Mouse (Mus musculus) layer of hippocampus, adult 8-10 months (tissue): Measurements from ENCODE around the gene Xpr1. TPM values are rescaled to one million over a fixed set of nuclear protein-coding genes. Genes with fewer than 3 reads are reported as not detected.

ENCODE experiments used
- DNase-seq, 2 experiments: peaks; one replicate each; pipeline ENCODE4 v3.0.0; 2022; ENCODE audit warnings: low spot score in 2 of 2
- total RNA-seq, 4 experiments: library from RNA; stranded (reverse); gene quantifications; 2 replicates each; pipeline ENCODE4 v1.2.4; 2022

The Xpr1 gene
- total RNA-seq, 4 experiments from 2014 or later, result 80.9 to 99.1 (median 88.4) TPM

GRCm38 (mm10) chr1:155407697-155408576 lies 9.3 kb downstream of the Xpr1 start:
- DNase-seq, result no peak

GRCm38 (mm10) chr1:155400056-155400455 lies 17.2 kb downstream of the Xpr1 start:
- DNase-seq, result no peak

DNA sequence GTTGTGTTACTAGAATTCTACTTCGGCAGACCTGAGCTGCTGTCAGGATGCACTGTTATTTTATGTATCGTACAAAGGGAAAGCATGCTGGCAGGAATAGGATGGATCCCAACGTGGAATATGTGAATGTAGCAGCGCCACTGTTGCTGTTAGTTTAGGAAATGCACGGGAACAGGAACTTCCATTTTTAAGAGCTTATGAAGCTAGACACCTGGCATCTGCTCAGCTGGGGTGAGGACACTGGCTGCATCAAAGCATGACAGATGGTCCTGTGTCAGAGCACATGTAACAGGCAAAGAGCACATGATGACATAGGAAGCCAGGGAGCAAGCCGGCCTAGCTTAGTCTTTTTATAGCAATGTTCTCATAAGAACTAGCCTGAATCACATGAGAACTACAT lies 22.4 kb downstream of the Xpr1 start:
- DNase-seq, result peak in 1 of 2 experiments; percentile 25

- DNase-seq, result no peak
Observed at GRCm38 (mm10) chr1:155394021-155394420, 23.2 kb downstream of the Xpr1 start.

DNA sequence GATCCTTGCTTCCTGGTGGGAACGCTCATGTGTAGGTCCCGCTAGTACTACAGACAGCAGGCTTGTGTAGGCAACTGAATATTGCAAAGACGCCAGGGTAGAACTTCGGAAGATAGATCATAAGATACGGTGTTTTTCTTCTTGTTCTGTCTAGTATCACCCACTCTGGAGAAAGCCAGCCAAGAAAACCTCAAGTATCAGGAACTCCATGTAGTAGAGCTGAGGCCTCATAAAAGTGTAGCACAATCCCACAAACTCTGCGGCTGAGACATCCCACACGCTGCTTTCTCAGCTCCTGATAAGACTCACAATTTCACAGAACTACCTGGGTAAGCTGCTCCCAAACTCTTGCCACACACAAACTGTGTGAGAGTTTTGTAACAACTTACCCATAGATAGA lies 24.4 kb downstream of the Xpr1 start:
- DNase-seq, result no peak

- no peak for DNase-seq
Observed at GRCm38 (mm10) chr1:155391537-155391936, 25.7 kb downstream of the Xpr1 start.

DNA sequence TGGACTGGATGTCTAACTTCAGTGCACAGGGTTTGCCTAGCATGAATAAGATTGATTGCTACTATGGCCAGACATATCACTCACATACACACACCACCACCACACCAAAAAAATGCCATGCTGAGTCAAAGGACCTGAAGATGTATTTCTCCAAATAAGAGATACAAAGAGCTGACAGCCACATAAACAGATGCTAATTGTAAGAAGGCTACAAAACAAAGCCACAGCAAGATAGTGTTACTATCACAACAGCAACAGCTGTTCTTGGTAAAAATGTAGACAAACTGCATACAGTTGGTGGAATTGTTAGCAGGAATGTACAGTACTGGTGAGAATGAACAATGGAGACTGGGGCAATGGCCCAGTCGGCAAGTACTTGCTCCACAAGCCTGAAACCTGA lies 28.8 kb downstream of the Xpr1 start:
- DNase-seq, result no peak

DNA sequence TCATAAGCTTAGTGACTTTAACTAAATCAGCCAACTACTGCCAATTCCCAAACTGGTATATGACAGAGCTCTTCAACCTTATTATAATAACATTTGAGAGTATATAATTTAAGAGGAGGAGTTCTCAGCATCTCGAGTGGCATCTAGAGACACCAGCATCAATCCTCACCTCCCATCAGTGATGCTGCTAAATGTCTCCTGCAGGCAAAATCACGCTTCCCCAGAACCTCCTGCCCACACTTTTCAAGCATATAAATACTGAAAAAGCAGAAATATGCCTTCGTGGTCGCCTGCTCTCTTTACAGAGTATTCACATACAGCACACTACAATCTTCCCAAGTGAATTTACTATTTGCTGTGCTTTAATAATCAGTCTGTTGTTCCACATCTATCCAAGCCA lies 30.7 kb downstream of the Xpr1 start:
- DNase-seq, result no peak

DNA sequence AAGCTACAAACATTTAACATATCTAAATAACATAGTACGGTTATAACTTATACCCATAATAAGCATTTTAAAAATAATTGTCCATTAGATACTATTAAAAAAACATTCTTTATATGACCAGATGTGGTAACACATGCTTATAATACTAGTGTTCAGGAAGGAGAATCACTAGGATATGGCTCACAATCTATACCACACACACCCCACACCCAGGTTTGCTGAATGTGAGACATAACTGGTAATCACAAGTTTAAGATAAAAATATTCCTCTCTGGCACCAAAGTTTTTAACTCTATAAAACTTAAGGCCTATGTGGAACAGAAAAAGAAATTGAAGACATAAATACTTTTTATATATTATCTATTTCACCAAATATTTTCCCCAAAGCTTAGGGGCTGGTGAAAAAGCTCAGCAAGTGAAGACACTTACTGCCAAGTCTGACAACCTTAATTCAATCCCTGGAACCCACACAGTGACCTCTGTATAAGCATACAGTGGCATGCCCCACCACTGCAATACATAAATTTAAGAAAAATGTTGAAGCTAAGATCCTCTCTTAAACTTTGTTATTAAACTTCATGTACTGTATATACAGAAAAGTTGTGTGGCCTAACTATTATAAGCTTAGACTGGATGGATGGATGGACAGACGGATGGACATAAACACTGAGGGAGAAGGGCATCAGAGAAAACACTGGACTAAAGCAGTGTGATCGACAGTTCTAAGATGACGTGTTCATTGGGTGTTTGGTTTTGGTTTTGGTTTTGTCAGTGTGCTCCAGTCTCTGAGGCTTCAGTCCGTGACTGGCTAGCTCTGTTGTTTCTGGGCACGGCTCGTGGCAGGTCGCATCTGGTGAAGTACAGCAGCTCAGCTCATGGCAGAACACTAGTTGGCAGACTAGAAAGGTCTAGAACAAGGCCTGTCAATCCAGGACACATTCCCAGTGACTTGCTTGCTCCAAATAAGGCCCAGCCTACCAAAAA lies 33.6 kb downstream of the Xpr1 start:
- no peak for DNase-seq

- DNase-seq, result no peak
Observed at GRCm38 (mm10) chr1:155381931-155382330, 35.3 kb downstream of the Xpr1 start.

- no peak for DNase-seq
Observed at GRCm38 (mm10) chr1:155379289-155379688, 37.9 kb downstream of the Xpr1 start.

GRCm38 (mm10) chr1:155372821-155373220 lies 44.4 kb downstream of the Xpr1 start:
- no peak for DNase-seq

- no peak for DNase-seq
Observed at GRCm38 (mm10) chr1:155370075-155370658, 47.0 kb downstream of the Xpr1 start.

GRCm38 (mm10) chr1:155366366-155366765 lies 50.8 kb downstream of the Xpr1 start:
- DNase-seq, result no peak

DNA sequence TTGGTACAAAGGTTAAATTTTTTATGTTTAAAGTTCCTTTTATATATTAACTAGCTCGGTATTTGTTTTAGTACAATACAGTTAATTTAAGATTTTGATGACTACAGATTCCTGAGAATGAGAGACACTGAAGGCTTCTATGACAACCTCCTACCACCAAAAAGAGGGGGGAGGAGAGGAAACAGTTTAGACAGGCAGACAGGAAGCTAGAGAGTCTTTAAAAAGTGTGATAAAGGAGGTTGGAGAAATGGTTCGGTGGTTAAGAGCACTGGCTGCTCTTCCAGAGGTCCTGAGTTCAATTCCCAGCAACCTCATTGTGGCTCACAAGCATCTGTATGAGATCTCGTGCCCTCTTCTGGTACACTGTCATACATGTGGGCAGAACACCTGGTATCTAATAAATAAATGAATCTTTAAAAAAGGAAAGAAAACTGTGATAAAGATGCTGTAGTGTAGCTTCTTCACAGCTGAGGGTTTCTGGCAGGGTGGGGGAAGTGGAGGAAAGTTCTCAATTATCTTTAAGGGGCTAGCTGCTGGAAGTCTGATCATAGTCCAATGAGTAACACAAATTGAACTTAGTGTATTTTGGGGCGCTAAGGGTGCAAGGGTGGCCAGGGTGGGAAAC lies 55.6 kb downstream of the Xpr1 start:
- DNase-seq, result no peak

GRCm38 (mm10) chr1:155353096-155353495 lies 64.1 kb downstream of the Xpr1 start:
- no peak for DNase-seq

- no peak for DNase-seq
Observed at GRCm38 (mm10) chr1:155351527-155351926, 65.7 kb downstream of the Xpr1 start.

- no peak for DNase-seq
Observed at GRCm38 (mm10) chr1:155348491-155348890, 68.7 kb downstream of the Xpr1 start.

DNA sequence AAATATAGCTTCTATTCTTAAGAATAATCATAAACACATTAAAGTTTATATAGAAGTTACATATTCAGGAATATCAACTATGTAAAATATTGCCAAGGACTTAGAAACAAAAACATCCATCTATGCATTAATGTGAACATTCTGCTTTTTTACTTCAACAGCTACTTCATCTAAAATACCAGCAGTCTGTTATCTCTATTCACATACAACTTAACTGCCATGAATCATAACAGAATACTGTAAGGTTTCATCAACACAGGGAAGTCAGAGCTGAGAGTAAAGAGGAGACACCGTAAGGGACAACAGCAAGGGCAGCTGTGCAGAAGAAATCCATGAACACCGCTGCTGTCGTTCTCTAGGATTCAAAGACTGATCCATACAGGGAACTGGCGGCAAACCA lies 69.9 kb downstream of the Xpr1 start:
- DNase-seq, result no peak

- DNase-seq, result no peak
Observed at GRCm38 (mm10) chr1:155344019-155344418, 73.2 kb downstream of the Xpr1 start.

- DNase-seq, result no peak
Observed at GRCm38 (mm10) chr1:155339622-155340021, 77.6 kb downstream of the Xpr1 start.
